ENCODE assay signal across 19 mouse cellular contexts in genomic region chr2:118201983-118202382, GRCm38 (mm10). TPM values are rescaled to one million over a fixed set of nuclear protein-coding genes. Genes with fewer than 3 reads are reported as not detected.
A peak's percentile ranks its signal among the peaks of the same experiment; 100 is the strongest.
DNase-seq lines count a peak whose midpoint lies in the region; ATAC-seq and TF ChIP-seq lines count a peak whose summit lies in the region.
"Had no signal": no experiment of that assay in that cellular context is flagged by ENCODE, and none has a peak within 500 bp of the region (broad histone marks: within the 10 kb centered on the region; RNA-seq: fewer than 3 reads in every experiment).

No protein-coding gene starts in this region.

- no peak for ATAC-seq in forebrain, postnatal 0 days
- ATAC-seq in kidney, embryonic 16.5 days (ENCODE audit: low FRiP score, low TSS enrichment) = no peak
- peak; percentile 22; the same call in 1 of the 2 replicates for ATAC-seq in lung, embryonic 16.5 days (ENCODE audit: low read depth)

- no peak for DNase-seq in forebrain, embryonic 10.5 days (ENCODE audit: extremely low spot score, low spot score)
- no peak for DNase-seq in forebrain, postnatal 0 days
- DNase-seq in kidney, adult 2 months = peak; percentile 30
- DNase-seq in lung, postnatal 25 days (ENCODE audit: low spot score) = no peak
- DNase-seq in lung, postnatal 10 days = peak; percentile 8
- DNase-seq: cerebellum, adult 2 months; liver; right cerebral cortex, postnatal 14 days; spleen, adult 18-20 months; thymus, postnatal 36 days had no signal

- TF ChIP-seq POLR2A in kidney, adult 2 months (IDR thresholded peaks at IDR 0.05; ENCODE audit: low read depth, low read length) = no peak

- peaks cover 53% of the 10 kb centered on the region for H3K4me1 ChIP-seq in forebrain, embryonic 10.5 days
- H3K4me1 ChIP-seq in forebrain, postnatal 0 days (ENCODE audit: insufficient read depth) = peaks cover 13% of the 10 kb centered on the region
- H3K4me1 ChIP-seq in kidney, adult 2 months (ENCODE audit: control insufficient read depth, insufficient read depth, low read length) = peaks cover 7% of the 10 kb centered on the region; the same call in 1 of the 2 replicates
- peaks cover 14% of the 10 kb centered on the region for H3K4me1 ChIP-seq in kidney, embryonic 16.5 days (ENCODE audit: insufficient read depth, low read length)
- peaks cover 2% of the 10 kb centered on the region; the same call in 1 of the 2 replicates for H3K4me1 ChIP-seq in lung, embryonic 16.5 days (replicated peaks; ENCODE audit: control insufficient read depth, insufficient read depth, low read length)

- H3K27me3 ChIP-seq in forebrain, embryonic 10.5 days (ENCODE audit: poor library complexity, severe bottlenecking) = peaks cover 15% of the 10 kb centered on the region
- H3K27me3 ChIP-seq in forebrain, postnatal 0 days (ENCODE audit: insufficient read depth, low read length) = no peaks in the 10 kb centered on the region
- no peaks in the 10 kb centered on the region for H3K27me3 ChIP-seq in kidney, adult 2 months (replicated peaks; ENCODE audit: control insufficient read depth, insufficient read depth, low read length)
- H3K27me3 ChIP-seq in kidney, embryonic 16.5 days (ENCODE audit: insufficient read depth, low read length) = no peaks in the 10 kb centered on the region
- H3K27me3 ChIP-seq in lung, embryonic 16.5 days (ENCODE audit: control insufficient read depth, insufficient read depth, low read depth, low read length) = no peaks in the 10 kb centered on the region
- H3K27me3 ChIP-seq: CH12.LX had no signal

- no peak overlapping the region for H3K9ac ChIP-seq in forebrain, postnatal 0 days
- no peak overlapping the region for H3K9ac ChIP-seq in kidney, embryonic 16.5 days (replicated peaks; ENCODE audit: low read length)
- H3K9ac ChIP-seq in lung, embryonic 16.5 days (ENCODE audit: low read length) = no peak overlapping the region
- H3K9ac ChIP-seq: heart, embryonic 12.5 days had no signal

- no peak overlapping the region for H3K4me3 ChIP-seq in forebrain, embryonic 10.5 days
- no peak overlapping the region for H3K4me3 ChIP-seq in forebrain, postnatal 0 days (ENCODE audit: low read depth, low read length)
- H3K4me3 ChIP-seq in kidney, adult 2 months (ENCODE audit: insufficient read depth, low read depth, low read length) = no peak overlapping the region
- H3K4me3 ChIP-seq in kidney, embryonic 16.5 days (ENCODE audit: low read length) = no peak overlapping the region
- no peak overlapping the region for H3K4me3 ChIP-seq in lung, embryonic 16.5 days (ENCODE audit: low read length)
- H3K4me3 ChIP-seq: heart, embryonic 12.5 days had no signal

- no peak for TF ChIP-seq CTCF in forebrain, postnatal 0 days (IDR thresholded peaks at IDR 0.05; ENCODE audit: low read depth)
- TF ChIP-seq CTCF in kidney, adult 2 months (conservative IDR thresholded peaks at IDR 0.05; ENCODE audit: insufficient read depth, insufficient read length, low read depth, low read length) = 0 out of 2 replicates have a peak, but pooled peaks have one; percentile 1

- no peaks in the 10 kb centered on the region for H3K9me3 ChIP-seq in forebrain, embryonic 10.5 days
- H3K9me3 ChIP-seq in forebrain, postnatal 0 days (ENCODE audit: low read length) = no peaks in the 10 kb centered on the region
- H3K9me3 ChIP-seq in kidney, embryonic 16.5 days (ENCODE audit: low read length) = no peaks in the 10 kb centered on the region
- H3K9me3 ChIP-seq in lung, embryonic 16.5 days (ENCODE audit: control insufficient read depth, low read length) = no peaks in the 10 kb centered on the region

- H3K27ac ChIP-seq in forebrain, embryonic 10.5 days = peak overlapping the region; percentile 48
- no peak overlapping the region for H3K27ac ChIP-seq in forebrain, postnatal 0 days (ENCODE audit: low read depth, low read length)
- H3K27ac ChIP-seq in kidney, adult 2 months (ENCODE audit: insufficient read depth, low read depth, low read length) = no peak overlapping the region
- H3K27ac ChIP-seq in kidney, embryonic 16.5 days (ENCODE audit: low read length) = no peak overlapping the region
- H3K27ac ChIP-seq in lung, embryonic 16.5 days (ENCODE audit: low read length) = no peak overlapping the region
- H3K27ac ChIP-seq: kidney, postnatal 0 days had no signal

- no peak overlapping the region for H3K4me2 ChIP-seq in forebrain, postnatal 0 days (ENCODE audit: low read depth)
- no peak overlapping the region for H3K4me2 ChIP-seq in kidney, embryonic 16.5 days (replicated peaks; ENCODE audit: low read depth, low read length)
- no peak overlapping the region for H3K4me2 ChIP-seq in lung, embryonic 16.5 days (ENCODE audit: low read depth, low read length)
- H3K4me2 ChIP-seq: heart, embryonic 12.5 days had no signal

- H3K36me3 ChIP-seq in forebrain, embryonic 10.5 days (replicated peaks) = no peaks in the 10 kb centered on the region
- H3K36me3 ChIP-seq in forebrain, postnatal 0 days (ENCODE audit: insufficient read depth) = no peaks in the 10 kb centered on the region
- H3K36me3 ChIP-seq in kidney, adult 2 months (ENCODE audit: control insufficient read depth, insufficient read depth, low read length) = no peaks in the 10 kb centered on the region
- no peaks in the 10 kb centered on the region for H3K36me3 ChIP-seq in kidney, embryonic 16.5 days (ENCODE audit: insufficient read depth, low read length)
- no peaks in the 10 kb centered on the region for H3K36me3 ChIP-seq in lung, embryonic 16.5 days (ENCODE audit: control insufficient read depth, insufficient read depth, low read length)
- H3K36me3 ChIP-seq: heart, embryonic 12.5 days had no signal

RNA-seq across cellular contexts. Expression of gene Fsip1, which starts 54.8 kb away (rescaled TPM):
- polyA plus RNA-seq in forebrain, embryonic 10.5 days (2016; fragmentation: Nextera tagmentation; extraction: Ambion mirVana) = 2.4 and 2.5 TPM in 2 replicates
- total RNA-seq in forebrain, postnatal 0 days (2014; rRNA removed) = 2.9 and 3.7 TPM in 2 replicates
- polyA plus RNA-seq in forebrain, postnatal 0 days (2015; fragmentation: Nextera tagmentation; extraction: Ambion mirVana) = 4.0 and 5.7 TPM in 2 replicates
- 0.14 and 0.18 TPM in 2 replicates for polyA plus RNA-seq in kidney, adult 2 months (2012; rRNA removed)
- 0.70 and 0.94 TPM in 2 replicates for polyA plus RNA-seq in kidney, embryonic 16.5 days (2015; fragmentation: Nextera tagmentation; extraction: Ambion mirVana)
- polyA plus RNA-seq in lung, embryonic 16.5 days (2015; fragmentation: Nextera tagmentation; extraction: Ambion mirVana) = 1.6 and 2.0 TPM in 2 replicates
- total RNA-seq: gastrocnemius, adult 8-10 months; granulocyte monocyte progenitor cell, adult 5-6 weeks; heart, postnatal 25 days; MEL had no signal
- polyA plus RNA-seq: heart, embryonic 12.5 days had no signal

Comparison
In these comparisons a context has a peak if more than half of its experiments do, and no peak if none do; other contexts are left out.
1. DNase-seq: peak in kidney, adult 2 months (single experiment) and lung, postnatal 10 days (single experiment); none in forebrain, embryonic 10.5 days (single experiment), forebrain, postnatal 0 days (single experiment) and lung, postnatal 25 days (single experiment).